Comparison of ENCODE assay signal across 10 mouse cellular contexts in the genomic region with DNA sequence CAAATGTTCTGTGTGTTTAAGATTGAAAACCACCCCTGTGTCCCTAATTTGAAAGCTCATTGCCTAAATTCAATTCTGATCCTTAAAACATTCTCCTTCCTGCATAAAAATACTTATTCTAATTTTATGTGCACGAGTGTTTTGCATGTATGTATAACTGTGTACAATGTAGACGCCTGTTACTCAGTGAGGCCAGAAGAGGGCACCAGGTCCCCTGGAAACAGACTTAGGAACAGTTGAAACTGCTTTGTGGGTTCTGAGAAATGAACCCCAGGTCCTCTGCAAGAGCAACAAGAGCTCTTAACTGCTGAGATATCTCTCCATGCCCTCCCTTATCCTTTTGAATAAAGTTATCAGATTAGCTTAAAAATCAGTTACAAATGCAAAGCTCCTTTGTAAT. TPM values are rescaled to one million over a fixed set of nuclear protein-coding genes. Genes with fewer than 3 reads are reported as not detected.
DNase-seq lines count a peak whose midpoint lies in the region; ATAC-seq lines count a peak whose summit lies in the region.
"Had no signal": no experiment of that assay in that cellular context is flagged by ENCODE, and none has a peak within 500 bp of the region (broad histone marks: within the 10 kb centered on the region; RNA-seq: fewer than 3 reads in every experiment).

No protein-coding gene starts in this region.

- H3K4me3 ChIP-seq in limb, embryonic 11.5 days (ENCODE audit: low read depth, low read length): no peak overlapping the region
- no peak overlapping the region for H3K4me3 ChIP-seq in limb, embryonic 10.5 days
- H3K4me3 ChIP-seq: heart, embryonic 13.5 days had no signal

- WGBS in limb, embryonic 11.5 days: 26% methylated on average over 2 of the region's 2 CpGs
- WGBS in limb, embryonic 10.5 days: 33% methylated on average over 2 of the region's 2 CpGs

- H3K36me3 ChIP-seq in limb, embryonic 11.5 days (ENCODE audit: control insufficient read depth, insufficient read depth, low read length): no peaks in the 10 kb centered on the region
- no peaks in the 10 kb centered on the region for H3K36me3 ChIP-seq in limb, embryonic 10.5 days
- H3K36me3 ChIP-seq: G1E; heart, embryonic 13.5 days had no signal

- DNase-seq in cerebellum, postnatal 10 days: peak; percentile 33 to 41
- no peak for DNase-seq in cerebellum, postnatal 4 days (ENCODE audit: low spot score in 2 of 2)
- peak; percentile 38 for DNase-seq in limb, embryonic 11.5 days (ENCODE audit: low spot score)
- no peak for DNase-seq in limb, embryonic 10.5 days (ENCODE audit: low spot score)
- peak; percentile 17 for DNase-seq in c-Kit-positive CD71-positive TER-119-negative erythroid progenitor cells, embryonic 14.5 days (ENCODE audit: low read depth)
- DNase-seq in left cerebral cortex, adult 11 months (ENCODE audit: low spot score): no peak
- no peak for DNase-seq in ovary, adult 18-20 months (ENCODE audit: low spot score)

- H3K4me1 ChIP-seq in limb, embryonic 11.5 days (ENCODE audit: control insufficient read depth, insufficient read depth, low read length): no peaks in the 10 kb centered on the region
- H3K4me1 ChIP-seq in limb, embryonic 10.5 days: no peaks in the 10 kb centered on the region
- H3K4me1 ChIP-seq: heart, embryonic 13.5 days had no signal

- H3K27ac ChIP-seq in limb, embryonic 11.5 days (replicated peaks; ENCODE audit: low read depth, low read length): no peak overlapping the region
- no peak overlapping the region for H3K27ac ChIP-seq in limb, embryonic 10.5 days
- H3K27ac ChIP-seq: heart, embryonic 13.5 days had no signal

- H3K9ac ChIP-seq in limb, embryonic 11.5 days (ENCODE audit: low read length): no peak overlapping the region
- H3K9ac ChIP-seq: heart, embryonic 13.5 days had no signal

- ATAC-seq in limb, embryonic 11.5 days (ENCODE audit: insufficient number of reproducible peaks, low FRiP score, low TSS enrichment, low read depth): no peak
- peak; percentile 84 for ATAC-seq in megakaryocyte-erythroid progenitor cell, adult 5-6 weeks (replicated peaks; ENCODE audit: low FRiP score, low TSS enrichment, poor library complexity, severe bottlenecking)

- no peaks in the 10 kb centered on the region for H3K27me3 ChIP-seq in limb, embryonic 11.5 days (ENCODE audit: control insufficient read depth, insufficient read depth, low read length)
- no peaks in the 10 kb centered on the region for H3K27me3 ChIP-seq in limb, embryonic 10.5 days (ENCODE audit: low read depth, poor library complexity, severe bottlenecking)
- H3K27me3 ChIP-seq: heart, embryonic 13.5 days had no signal

- H3K4me2 ChIP-seq in limb, embryonic 11.5 days (ENCODE audit: low read depth, severe bottlenecking): no peak overlapping the region
- H3K4me2 ChIP-seq: heart, embryonic 13.5 days had no signal

- no peaks in the 10 kb centered on the region for H3K9me3 ChIP-seq in limb, embryonic 11.5 days (ENCODE audit: control insufficient read depth, low read length)
- H3K9me3 ChIP-seq in limb, embryonic 10.5 days (replicated peaks): no peaks in the 10 kb centered on the region
- H3K9me3 ChIP-seq: G1E; heart, embryonic 13.5 days had no signal

RNA-seq across cellular contexts. Expression of a gene that starts 27.7 kb away (rescaled TPM):
- polyA plus RNA-seq in limb, embryonic 11.5 days (2014; fragmentation: Nextera tagmentation; extraction: Ambion mirVana): 0.04 and 0.41 TPM in 2 replicates
- polyA plus RNA-seq in limb, embryonic 10.5 days (2016; fragmentation: Nextera tagmentation; extraction: Ambion mirVana): not detected in 2 replicates
- total RNA-seq in megakaryocyte-erythroid progenitor cell, adult 5-6 weeks (2014; fragmentation: Nextera tagmentation): 0.27 TPM in 1 of 2 replicates, not detected in the other
- 0.38 and 1.1 TPM in 2 replicates for total RNA-seq in megakaryocyte-erythroid progenitor cell, adult 5-6 weeks (2017)
- polyA plus RNA-seq: G1E; heart, embryonic 13.5 days had no signal

RNA-seq across cellular contexts. Expression of a gene that starts 47.4 kb away (rescaled TPM):
- polyA plus RNA-seq in limb, embryonic 11.5 days (2014; fragmentation: Nextera tagmentation; extraction: Ambion mirVana): not detected in 2 replicates
- polyA plus RNA-seq in limb, embryonic 10.5 days (2016; fragmentation: Nextera tagmentation; extraction: Ambion mirVana): not detected in 2 replicates
- total RNA-seq in megakaryocyte-erythroid progenitor cell, adult 5-6 weeks (2014; fragmentation: Nextera tagmentation): not detected in 2 replicates
- total RNA-seq in megakaryocyte-erythroid progenitor cell, adult 5-6 weeks (2017): not detected in 2 replicates
- total RNA-seq: G1E had no signal
- polyA plus RNA-seq: G1E; heart, embryonic 13.5 days had no signal

RNA-seq across cellular contexts. Expression of a gene that starts 50.7 kb away (rescaled TPM):
- not detected in 2 replicates for polyA plus RNA-seq in limb, embryonic 11.5 days (2014; fragmentation: Nextera tagmentation; extraction: Ambion mirVana)
- polyA plus RNA-seq in limb, embryonic 10.5 days (2016; fragmentation: Nextera tagmentation; extraction: Ambion mirVana): not detected in 2 replicates
- total RNA-seq in megakaryocyte-erythroid progenitor cell, adult 5-6 weeks (2014; fragmentation: Nextera tagmentation): not detected in 2 replicates
- not detected in 2 replicates for total RNA-seq in megakaryocyte-erythroid progenitor cell, adult 5-6 weeks (2017)
- total RNA-seq: G1E had no signal
- polyA plus RNA-seq: G1E; heart, embryonic 13.5 days had no signal

Comparison
In these comparisons a context has a peak if more than half of its experiments do, and no peak if none do; other contexts are left out.
1. DNase-seq: peak in cerebellum, postnatal 10 days (2 of 2), limb, embryonic 11.5 days (single experiment) and c-Kit-positive CD71-positive TER-119-negative erythroid progenitor cells, embryonic 14.5 days (single experiment); none in cerebellum, postnatal 4 days (0 of 2), limb, embryonic 10.5 days (single experiment), left cerebral cortex, adult 11 months (single experiment) and ovary, adult 18-20 months (single experiment).